Mouse (Mus musculus): ENCODE measurements at regions not wholly inside any gene's neighbourhood (a gene's known extent, or its start where the extent isn't known, plus 50 kb on each side); places are given as distances from the start of the nearest gene placed in this dataset.

DNA sequence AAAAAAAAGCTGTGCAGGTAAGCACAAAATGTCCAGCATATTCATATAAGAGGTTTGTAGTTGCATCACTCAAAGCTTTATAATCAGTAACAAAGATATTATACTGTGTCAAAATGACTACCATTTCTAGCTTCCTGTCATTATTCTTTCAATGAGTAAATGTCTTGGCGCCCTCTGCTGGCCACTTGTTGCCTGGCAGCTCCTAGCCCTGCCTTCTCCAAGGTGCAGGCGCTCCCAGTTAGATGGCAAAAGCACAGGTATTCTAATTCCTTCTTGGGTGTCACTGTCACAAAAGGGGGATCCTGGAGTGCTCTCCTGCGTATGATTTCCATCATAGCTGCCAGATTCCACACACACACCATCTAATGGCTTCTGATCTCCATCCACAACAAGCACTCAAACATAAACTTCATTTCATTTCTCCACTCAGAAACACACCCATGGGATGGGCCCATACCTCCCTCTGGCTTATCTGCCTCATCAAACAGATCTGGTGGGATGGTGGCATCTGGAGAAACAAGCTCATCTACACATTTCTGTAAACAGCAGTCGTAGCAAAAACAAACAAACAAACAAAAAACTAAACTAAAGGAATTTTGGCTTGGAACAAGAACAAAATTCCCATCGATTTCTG is 49.9 kb upstream of the Paip1 start:
- TF ChIP-seq GATA2 (IDR thresholded peaks at IDR 0.05; ENCODE audit: borderline replicate concordance, low read depth, low read length), result no peak
- peak; percentile 83 for TF ChIP-seq CTCF (IDR thresholded peaks at IDR 0.05; ENCODE audit: low read depth, low read length)
- TF ChIP-seq GATA1 (IDR thresholded peaks at IDR 0.05; ENCODE audit: borderline replicate concordance, low read length), result no peak
- TF ChIP-seq POLR2AphosphoS5 (IDR thresholded peaks at IDR 0.05; ENCODE audit: insufficient replicate concordance, low read depth, low read length), result no peak
